Mouse (Mus musculus): ENCODE measurements around the gene Zmiz1.

Zmiz1 gene

DNA sequence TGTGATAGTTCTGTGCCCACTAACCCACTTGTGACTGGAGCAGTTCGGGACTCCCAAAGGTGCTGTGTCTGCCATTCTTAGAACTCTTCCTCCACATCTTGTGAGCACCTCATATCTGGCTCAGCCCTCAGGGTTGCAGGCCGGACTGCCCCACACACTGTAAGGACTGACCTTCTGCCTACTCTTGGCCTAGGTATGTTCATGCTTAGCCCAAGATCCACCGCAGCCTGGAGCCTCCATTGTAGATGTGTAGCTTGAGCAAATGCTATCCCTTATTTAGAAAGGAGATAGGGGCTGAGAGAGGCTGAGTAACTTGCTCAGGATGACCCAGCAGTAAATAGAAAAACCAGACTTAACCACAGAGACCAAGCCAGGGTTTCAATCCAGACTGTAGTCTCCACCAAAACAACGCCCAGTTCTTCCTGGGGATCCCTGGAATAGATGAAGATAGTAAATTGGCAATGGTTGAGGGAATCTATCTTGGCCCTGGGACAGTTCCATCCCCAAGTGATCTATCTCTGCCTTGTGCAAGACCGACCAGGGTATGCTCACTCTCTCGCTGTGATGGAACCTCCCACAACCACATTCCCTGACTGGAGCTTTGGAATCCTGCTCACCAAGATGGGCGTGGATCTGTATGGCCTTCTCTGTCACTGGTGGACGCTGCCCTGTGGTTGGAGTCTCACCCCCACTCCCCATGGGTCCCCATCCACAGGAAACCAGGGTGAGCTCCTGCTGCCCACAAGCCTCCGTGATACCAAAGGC is 74.8 kb downstream of the Zmiz1 start:
- no peak for DNase-seq (ENCODE audit: low spot score in 2 of 2)

DNA sequence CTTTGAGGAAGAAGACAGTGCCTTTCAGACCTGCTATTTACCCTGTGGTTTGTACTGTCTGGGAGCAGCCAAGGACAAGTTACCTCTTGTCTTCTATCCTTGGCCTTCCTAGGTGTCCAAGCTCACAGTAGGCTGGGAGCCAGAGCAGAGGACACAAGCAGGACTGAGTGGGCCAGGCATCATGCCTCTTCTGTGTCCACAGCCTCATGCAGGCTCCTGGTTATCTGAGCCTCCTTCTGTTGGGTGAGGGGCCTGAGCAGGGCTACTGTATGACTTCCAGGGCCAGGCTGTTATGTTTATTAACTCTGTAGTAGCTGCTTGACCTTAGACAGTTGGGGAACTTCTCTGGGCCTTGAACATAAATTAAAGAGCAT is 75.4 kb downstream of the Zmiz1 start:
- no peak for DNase-seq (ENCODE audit: low spot score in 2 of 2)

DNA sequence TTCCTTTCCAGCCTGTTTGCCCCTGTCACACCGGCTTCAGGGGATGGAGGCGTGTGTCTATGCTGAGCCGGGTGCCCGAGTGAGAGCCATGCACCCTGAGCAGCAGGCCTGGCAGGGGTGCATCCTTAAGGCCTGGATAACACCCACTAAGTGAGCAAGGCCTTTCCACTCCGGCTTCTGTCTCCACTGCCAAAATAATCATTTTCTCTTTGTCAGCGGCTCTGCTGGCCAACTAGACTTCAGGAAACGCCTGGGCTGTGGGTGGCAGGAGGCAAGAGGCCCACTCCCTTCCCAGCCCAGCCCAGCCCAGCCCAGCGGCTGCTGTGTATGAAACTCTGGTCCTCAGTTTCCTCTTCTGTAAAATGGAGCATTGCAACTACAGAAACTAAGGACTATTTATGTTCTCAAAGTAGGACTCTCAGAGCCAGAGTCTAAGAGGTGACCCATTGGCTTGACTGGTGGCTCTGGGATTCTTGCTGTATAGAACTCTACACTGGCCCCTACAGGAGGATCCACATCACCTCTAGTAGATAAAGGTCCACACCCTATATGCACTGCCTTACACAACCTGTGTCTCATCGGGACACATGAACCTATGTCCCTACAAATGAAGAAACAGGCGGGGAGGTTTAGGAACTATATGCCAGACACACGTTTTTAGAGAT is 76.1 kb downstream of the Zmiz1 start:
- DNase-seq (ENCODE audit: low spot score in 2 of 2): no peak

DNA sequence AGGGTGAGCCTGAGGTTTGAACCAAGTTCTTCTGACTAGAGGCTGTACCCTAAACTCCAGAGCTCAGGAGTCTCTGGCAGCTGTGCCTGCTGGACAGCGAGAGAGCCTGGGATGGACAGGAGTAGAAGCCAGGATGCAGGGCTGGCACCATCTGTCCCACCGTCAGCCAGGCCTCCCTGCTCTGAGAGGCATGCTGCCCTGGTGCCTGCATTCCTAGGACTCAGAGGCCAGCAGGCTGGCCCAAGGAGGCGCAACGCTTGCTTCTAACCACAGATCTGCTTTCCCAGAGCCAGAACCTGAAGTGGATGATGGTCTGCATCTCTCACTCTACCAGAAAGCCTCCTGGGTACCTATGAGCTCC is 76.6 kb downstream of the Zmiz1 start:
- no peak for DNase-seq (ENCODE audit: low spot score in 2 of 2)

DNA sequence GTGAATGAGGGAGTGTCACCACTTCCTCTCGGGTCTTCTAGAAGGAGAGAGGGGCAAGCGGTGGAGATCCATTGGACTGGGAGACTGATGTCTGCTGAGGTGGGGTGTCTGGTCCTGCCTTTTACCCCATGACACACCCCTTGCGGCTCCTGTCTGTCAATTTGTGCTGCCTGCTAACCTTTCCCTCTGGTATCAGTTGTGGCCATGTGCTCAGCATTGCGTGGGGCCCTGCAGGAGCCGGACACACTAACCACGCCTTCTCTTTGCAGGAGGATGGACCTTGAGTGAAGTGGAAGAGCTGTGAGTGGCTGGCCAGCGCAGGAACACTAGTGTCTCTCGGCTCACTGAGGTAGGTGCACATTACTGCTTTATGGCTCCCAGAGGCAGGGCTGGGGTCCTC is 77.5 kb downstream of the Zmiz1 start:
- no peak for DNase-seq (ENCODE audit: low spot score in 2 of 2)

DNA sequence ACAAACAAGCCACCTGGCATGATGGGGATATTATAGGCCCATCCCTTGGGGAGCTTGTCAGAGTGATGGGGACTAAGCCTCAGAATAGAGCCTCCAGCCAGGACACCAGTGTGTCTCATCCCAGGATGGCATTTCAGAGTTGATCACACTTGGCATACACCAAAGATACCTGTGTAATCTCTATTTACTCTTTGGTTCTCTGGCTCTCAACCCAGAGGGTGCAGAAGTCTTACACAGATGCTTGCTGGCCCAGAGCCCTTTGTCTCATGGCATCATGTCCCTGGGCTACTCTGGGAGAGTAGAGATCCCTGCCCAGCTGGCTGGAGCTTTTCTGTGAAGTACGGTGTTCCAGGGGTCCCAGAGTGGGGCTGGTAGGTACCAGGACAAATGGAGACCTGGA is 78.4 kb downstream of the Zmiz1 start:
- no peak for DNase-seq (ENCODE audit: low spot score in 2 of 2)

DNA sequence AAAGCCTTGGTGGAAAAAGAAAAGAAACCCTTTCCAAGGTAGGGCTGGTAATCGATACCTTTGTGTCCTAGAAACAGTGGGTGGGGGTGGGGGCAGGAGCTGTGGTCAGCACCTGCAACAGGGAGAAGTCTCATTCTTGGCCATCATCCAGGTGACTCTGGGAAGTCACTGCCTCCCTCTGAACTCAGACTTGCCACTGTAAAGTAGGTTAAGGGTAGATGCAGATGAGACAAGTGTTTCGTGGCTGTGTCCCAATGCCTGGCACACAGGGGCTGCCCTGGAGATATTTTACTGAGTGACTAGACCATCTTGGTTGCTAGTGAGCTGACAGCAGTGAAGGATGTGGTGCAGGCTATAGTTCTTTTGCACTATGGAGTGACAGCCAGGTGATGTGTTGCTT is 79.5 kb downstream of the Zmiz1 start:
- no peak for DNase-seq (ENCODE audit: low spot score in 2 of 2)

DNA sequence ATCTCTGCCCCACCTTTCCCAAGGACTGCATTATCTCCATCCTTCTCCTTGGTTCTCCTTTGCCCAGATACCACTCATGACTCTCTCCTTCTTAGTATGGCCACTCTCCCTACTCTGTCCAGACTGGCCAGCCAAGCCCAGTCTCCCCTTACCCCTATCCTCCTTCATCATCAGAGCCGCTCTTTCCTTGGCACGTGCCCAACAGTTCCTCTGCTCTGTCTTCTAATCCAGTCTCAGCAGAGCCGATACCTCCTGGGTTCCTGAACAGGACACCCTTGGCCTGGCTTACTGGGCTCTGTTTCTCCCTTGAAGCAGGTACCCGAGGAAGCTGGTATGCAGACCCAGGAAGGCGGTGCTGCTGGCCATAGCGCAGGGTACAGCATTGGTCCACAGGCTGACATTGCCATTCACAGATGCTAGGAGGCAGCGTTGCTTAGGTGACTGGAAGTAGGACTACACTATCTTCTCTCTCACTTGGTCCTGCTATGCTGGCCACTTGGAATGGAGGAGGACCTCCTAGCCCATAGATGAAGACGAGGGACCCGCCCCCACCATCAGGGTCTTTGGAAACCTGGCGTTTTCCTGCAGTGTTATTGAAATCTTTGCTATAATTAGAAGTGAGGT is 80.6 kb downstream of the Zmiz1 start:
- DNase-seq (ENCODE audit: low spot score in 2 of 2): no peak

DNA sequence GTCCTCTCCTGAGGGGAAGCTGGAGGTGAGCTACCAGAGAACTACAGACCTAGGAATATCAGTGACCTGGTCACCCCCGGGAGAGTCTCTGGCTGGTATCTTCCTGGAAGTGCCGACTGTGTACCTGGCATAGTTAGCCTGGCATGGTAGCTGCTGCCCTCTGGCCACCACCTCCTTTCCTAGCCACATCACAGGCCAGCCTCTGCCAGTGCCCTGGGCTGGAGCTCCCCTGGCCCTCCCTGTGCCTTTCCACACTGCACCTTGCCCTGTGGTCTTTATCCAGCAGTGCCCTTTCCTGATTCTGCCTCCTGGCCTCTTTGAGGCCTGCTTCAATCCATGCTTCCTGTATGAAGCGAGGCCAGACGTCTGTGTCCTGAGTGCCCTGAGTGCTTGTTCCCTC is 81.2 kb downstream of the Zmiz1 start:
- DNase-seq (ENCODE audit: low spot score in 2 of 2): no peak

DNA sequence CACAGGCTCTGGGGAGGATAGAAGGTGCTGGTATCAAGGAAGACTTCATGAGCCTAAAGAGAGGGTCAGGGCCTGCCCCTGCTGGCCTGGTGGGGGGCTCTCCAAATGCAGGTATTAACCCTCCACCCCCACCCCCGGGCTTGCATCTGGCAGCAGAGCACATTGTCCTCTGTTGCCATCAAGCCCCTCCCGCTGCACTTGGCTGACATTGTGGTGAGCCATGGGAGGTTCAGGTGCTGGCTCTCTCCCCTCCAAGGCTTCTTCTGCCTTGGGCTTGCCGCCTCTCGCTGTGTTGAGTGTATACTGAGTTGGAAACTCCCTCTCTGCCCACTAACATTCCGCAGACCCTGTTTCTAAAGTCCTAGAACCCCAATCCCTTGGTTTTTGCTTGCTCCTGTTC is 82.2 kb downstream of the Zmiz1 start:
- no peak for DNase-seq (ENCODE audit: low spot score in 2 of 2)

DNA sequence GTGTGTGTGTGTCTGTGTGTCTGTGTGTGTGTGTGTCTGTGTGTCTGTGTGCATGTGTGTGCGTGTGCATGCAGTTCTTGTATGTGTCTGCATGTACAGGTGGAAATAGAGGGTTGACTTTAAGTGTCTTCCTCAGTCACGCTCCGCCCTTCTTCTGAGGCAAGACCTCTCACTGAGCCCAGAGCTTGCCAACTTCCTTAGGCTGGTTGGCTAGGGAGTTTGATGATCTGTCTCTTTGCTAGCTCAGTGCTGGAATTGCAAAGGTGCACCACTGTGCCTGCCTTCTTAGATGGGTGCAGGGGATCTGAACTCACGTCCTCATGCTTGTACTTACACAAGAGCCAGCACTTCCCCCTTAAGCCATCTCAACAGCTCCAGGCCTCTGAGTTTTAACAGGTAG is 84.1 kb downstream of the Zmiz1 start:
- DNase-seq (ENCODE audit: low spot score in 2 of 2): no peak

DNA sequence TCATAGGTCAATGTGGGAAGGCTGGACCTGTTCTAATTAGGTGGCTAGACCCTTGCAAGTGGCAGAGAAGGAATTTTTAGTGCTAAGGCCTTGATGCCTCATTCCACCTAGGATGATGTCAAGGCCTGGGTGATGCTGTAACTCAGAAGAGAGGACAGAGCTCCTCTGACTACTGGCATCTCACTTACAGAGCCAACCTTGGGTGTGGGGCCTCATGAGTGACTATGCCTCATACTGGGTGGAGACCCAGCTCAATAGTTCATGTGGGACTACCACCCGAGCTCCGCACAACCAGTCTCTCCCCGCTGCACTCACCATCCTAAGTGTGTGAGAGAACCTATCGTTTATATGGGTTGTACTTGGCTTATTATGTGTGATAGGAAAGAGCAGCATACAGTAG is 84.9 kb downstream of the Zmiz1 start:
- no peak for DNase-seq (ENCODE audit: low spot score in 2 of 2)

DNA sequence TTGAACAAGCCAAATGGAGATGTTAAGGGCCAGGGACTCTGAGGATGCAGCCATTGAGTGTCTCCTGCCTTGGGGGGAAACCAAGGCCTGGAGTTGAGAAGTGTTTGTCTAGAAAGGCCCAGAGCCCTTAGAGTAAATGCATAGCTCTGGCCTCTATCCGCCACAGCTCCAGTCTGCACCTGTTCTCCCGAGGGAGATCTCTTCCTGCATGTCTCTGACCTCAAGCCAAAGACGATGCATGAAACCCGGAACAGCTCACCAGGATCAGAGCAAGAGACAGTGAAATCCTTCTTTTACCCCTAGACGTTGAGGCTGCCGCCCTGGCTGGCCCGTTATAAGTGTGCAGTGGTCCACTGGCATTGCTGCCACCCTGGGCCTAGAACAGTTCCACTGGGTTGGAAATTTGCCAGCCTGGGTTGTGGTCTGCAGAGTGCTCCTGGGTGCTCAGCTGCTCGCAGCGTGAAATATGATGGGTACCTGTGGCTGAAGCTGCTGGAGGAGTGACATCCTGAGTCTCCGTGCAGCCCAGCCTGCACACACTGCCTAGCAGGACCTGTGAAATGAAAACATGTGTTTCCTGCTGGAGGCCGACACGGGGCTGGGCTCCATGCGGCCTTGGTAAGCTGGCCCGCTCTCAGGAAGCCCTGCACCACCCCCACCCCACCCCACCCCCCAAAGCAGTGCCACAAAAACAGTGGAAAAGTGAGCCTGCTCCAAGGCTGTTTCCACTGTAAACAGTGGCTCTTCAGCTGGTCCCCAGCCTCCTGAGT is 88.1 kb downstream of the Zmiz1 start:
- DNase-seq (ENCODE audit: low spot score in 2 of 2): no peak

DNA sequence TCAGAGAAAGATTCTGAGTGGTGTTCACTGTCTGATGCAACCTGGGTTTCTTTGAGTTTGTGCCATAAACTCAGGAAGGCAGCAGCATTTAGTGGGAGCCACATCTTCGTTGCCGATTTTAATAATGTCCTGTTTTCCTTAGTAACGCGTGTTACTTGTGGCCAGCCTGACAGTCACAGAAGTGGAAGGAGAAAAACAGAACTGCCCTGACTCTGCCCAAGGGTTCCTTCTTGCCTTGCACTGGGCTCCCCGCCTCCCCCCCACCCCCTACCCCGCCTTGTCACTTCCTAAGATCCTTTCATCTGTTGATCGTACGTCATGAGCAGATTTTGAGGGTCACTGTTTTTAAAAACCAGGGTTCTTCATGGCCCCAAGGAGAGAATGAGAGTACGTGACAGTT is 88.9 kb downstream of the Zmiz1 start:
- no peak for DNase-seq (ENCODE audit: low spot score in 2 of 2)

DNA sequence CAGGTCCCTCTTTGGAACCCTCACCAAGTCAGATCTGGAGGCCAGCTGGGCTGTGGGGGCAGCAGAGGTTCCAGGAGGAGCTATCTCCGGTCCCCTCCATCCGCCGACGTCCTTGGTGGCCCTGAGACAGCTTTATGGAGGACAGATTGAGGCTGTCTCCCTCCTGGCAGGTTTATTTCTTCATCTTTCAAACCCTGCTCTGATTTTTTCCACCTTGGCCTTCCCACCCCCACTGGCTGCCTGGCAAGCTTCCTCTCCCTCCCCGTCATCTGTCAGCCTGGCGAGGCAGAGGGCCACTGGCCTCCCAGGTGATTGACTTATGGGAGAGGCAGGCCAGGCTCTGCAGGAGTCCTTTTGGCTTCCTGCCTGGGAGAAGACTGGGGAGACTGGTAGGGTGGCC is 89.7 kb downstream of the Zmiz1 start:
- DNase-seq (ENCODE audit: low spot score in 2 of 2): no peak

DNA sequence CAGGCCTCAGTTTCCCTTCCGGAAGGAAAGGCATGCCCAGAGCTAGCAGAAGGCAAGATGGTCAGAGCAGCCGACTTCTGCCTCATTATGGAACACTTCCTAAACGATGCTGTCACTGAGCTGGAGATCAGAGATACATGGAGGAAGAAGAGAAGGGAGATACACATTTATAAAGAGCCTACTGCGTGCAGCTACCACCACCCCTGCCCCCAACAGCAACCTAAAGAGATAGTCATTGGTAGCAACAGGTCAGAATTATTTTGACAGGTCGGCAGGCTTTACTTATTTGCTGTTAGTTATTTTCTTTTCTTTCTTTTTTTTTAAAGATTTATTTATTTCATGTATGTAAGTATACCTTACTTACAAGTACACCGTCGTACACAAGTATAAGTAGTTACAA is 90.1 kb downstream of the Zmiz1 start:
- DNase-seq (ENCODE audit: low spot score in 2 of 2): no peak

DNA sequence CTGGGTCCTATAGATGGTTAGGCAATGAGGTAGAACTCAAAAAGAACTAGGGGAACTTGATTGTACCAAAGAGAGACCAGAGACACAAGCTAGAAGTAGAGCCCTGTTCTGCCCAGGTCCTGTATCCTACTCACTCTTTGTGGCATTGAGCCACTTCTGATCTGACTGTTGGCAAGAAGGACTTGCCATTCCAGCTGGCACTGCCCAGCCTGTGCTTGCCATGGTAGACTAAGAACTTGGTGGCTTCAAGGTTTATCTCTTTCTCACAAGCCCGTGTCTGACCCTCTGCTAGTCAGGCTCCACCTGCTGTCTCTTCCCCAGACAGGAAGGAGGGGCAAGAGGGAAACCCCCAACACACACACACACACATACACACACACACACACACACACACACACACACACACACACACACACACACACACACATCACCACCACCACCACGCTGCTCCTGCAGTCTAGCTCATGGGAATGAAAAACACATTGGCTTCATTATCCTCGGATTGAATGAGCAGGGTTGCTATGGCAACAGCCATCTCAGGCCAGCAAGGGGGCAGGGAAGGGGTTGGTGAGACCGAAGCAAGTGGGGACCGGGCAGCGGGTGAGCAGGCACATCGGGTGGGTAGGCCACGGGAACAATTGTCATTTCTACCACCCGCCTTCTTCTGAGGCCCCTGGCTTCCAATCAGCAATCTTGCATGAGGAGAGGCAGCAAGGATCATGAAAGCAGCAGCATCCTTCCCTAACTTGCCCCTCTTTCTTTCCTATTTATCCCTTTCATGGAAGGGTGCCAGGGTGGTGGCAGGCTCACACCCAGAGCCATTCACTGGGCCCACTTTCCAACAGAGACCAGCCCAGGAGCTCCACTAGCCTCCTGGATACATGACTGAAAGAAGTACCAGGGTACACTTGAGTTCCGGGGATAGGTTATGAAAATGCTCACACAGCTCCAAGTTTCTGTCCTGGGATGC is 91.2 kb downstream of the Zmiz1 start:
- DNase-seq (ENCODE audit: low spot score in 2 of 2): peak; percentile 65 to 80

DNA sequence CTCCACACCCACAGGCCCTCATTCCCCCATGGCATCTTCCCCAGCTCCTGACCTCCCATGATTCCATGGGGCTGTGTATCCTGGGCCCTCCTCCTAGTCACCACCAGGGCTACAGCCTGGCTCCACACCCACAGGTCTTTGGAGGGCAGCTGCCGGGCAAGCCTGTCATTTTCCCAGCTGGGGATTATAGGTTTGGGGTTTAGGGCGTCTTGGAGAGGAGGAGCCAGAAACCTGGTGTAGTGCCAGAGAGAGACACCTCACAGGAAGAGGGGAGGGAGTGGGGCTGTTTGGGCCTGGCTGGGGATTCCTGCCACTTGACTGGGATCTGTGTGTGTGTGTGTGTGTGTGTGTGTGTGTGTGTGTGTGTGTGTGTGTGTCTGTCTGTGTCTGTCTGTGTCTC is 92.7 kb downstream of the Zmiz1 start:
- no peak for DNase-seq (ENCODE audit: low spot score in 2 of 2)

DNA sequence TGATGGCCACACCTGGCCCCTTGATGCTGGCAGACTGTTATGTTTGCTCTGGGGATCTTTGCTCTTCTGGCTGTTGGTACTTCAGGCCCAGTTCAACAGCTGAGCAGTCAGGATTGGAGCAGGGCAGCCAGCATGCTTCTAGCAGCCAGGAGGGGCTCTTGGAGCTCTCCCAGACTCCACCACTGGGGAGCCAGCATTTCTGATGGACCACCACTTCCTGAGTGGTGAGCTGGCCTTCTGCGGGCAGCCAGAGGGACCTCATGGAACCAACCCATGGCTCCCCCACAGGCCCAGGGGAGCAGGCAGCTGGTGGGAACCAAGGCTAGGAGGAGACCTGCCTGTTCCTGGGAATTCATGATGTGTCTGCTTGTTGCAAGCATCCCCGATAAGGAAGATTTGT is 94.4 kb downstream of the Zmiz1 start:
- DNase-seq (ENCODE audit: low spot score in 2 of 2): no peak

DNA sequence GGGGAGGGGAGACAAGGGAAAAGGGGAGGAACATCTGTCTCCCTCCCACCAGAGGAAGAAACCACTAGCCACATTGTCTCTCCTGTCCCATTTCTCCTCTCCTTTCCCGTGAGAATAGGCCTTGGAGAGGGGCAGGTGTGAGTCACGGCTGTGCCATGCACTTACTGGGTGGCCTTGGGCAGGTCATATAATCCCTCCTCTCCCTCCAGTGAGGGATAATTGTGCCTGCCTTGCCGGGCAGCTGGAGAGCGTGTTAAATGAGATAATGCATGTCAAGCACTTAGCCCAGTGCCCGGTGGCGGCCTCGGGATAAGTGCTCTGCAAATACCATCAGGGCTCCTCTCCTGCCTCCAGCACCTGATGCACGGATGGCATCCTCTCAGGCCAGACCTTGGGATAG is 95.8 kb downstream of the Zmiz1 start:
- DNase-seq (ENCODE audit: low spot score in 2 of 2): no peak

DNA sequence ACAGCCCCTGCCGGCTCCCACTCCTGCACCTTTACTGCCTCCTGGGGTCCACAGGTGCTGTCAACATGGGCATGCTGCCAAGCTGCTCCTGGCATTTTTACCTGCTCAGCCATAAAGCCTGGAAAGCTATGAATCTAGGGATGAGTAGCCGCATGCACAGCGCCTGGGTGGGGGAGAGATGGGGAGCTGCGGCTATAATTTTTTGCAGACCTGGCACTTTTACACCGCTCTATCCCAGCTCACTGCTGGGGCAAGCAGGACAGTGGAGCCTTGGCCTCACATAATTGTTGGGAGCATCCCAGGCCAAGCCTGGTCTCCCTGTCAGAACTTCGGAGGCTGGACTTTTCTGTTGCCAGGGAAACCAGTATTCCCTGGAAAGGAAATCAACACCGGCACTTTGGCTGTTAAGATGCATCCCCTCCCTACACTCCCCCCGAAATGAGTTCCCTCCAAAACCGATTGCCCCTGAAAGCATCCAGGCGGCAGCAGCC is 96.4 kb downstream of the Zmiz1 start:
- no peak for DNase-seq (ENCODE audit: low spot score in 2 of 2)
